Mouse (Mus musculus): ENCODE data around the gene Atp6v1g2. TPM values are rescaled to one million over a fixed set of nuclear protein-coding genes. Genes with fewer than 3 reads are reported as not detected.

Gene Atp6v1g2
- polyA plus RNA-seq, 1 experiment = 2.7 TPM

GRCm38 (mm10) chr17:35197126-35197525, 36.3 kb upstream of the Atp6v1g2 start:
- no peak for TF ChIP-seq GATA1 (IDR thresholded peaks at IDR 0.05; ENCODE audit: low read length)

DNA sequence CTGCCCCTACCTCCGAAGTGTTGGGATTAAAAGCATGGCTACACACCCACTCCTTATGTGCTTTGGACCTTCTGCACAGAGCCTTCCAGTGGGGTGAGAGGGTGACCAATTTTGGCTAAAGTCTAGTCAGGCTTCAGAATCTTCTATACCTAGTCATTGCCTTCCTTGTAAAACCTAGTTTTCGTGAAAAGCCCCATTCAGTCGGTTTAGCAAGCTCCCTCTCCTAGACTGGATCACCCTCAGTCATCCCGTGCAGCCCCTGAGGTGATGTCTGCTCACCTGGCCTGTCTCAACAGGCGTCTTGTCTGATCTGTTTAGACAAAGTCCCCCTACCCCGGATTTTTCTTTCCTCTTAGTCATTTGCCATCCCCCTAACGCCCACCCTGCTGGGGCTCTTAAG, 35.4 kb upstream of the Atp6v1g2 start:
- no peak for TF ChIP-seq GATA1 (IDR thresholded peaks at IDR 0.05; ENCODE audit: low read length)

GRCm38 (mm10) chr17:35198946-35199345, 34.5 kb upstream of the Atp6v1g2 start:
- TF ChIP-seq GATA1 (IDR thresholded peaks at IDR 0.05; ENCODE audit: low read length) = no peak

- no peak for TF ChIP-seq GATA1 (IDR thresholded peaks at IDR 0.05; ENCODE audit: low read length)
Measured at GRCm38 (mm10) chr17:35200398-35200797, 33.1 kb upstream of the Atp6v1g2 start.

GRCm38 (mm10) chr17:35201128-35201527, 32.3 kb upstream of the Atp6v1g2 start:
- TF ChIP-seq GATA1 (IDR thresholded peaks at IDR 0.05; ENCODE audit: low read length) = no peak

DNA sequence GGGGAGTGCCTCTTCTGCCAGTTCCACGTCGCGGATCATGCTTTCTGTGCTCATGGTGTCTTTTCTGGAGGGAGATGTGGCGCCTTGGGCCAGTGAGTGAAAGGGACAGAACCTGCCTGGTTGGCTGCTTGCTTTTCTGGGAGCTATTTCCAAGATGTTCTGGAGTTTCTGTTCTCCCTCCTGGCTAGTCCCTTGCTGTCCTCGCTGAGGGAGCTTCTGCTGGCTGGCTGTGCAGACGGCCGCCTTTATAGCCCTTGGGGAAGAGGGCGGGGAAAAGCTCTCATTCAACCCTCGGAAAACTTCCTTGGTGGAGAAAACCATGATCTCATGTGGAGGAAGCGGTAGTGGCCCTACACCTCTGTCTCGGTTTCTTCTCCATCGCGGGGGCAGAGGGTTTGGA, 31.7 kb upstream of the Atp6v1g2 start, which contains the start of gene Tnf:
Gene Tnf (minus strand): TSS at position 221 of the 400 bp plus-strand sequence.
- TF ChIP-seq GATA1 (IDR thresholded peaks at IDR 0.05; ENCODE audit: low read length) = no peak

DNA sequence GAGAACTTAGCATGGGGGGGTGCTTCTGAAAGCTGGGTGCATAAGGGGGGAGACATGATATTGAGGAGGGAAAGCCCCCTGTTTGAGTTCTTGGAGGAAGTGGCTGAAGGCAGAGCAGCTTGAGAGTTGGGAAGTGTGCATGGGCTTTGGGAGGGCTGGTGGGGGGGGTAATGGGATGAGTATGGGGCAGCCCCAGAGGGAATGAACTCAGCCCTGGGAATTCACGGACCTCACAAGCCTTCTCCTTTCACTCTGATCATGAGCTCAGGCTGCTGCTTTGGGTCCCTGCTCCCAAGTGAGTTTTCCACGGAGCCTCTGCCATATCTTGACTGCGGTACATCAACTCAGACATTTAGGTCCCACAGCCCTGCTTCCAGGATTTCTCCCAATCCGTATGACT, 31.0 kb upstream of the Atp6v1g2 start:
- TF ChIP-seq GATA1 (IDR thresholded peaks at IDR 0.05; ENCODE audit: low read length) = no peak

GRCm38 (mm10) chr17:35204494-35205379, 28.7 kb upstream of the Atp6v1g2 start, which contains the start of gene Lta:
Gene Lta (minus strand): TSS chr17:35205351.
- no peak for TF ChIP-seq GATA1 (IDR thresholded peaks at IDR 0.05; ENCODE audit: low read length)

DNA sequence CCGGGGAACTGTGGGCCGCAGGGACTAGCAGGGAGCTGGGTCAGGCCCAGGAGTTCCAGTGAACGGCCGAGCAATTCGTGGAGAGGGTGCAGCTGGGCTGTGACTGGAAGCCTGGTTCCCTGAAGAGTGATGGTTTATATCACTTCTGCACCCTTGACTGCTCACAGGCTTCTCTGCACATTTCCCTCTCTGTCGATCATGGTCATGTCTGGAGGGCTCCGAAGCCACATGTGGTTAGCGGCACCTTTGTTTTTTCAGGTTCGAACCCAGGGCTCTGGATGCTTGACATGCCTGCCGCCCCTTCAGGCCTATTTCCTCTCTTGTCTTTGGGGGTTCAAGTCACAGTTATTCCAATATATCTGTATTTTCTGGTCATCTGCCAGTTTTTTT, 28.1 kb upstream of the Atp6v1g2 start:
- no peak for TF ChIP-seq GATA1 (IDR thresholded peaks at IDR 0.05; ENCODE audit: low read length)

DNA sequence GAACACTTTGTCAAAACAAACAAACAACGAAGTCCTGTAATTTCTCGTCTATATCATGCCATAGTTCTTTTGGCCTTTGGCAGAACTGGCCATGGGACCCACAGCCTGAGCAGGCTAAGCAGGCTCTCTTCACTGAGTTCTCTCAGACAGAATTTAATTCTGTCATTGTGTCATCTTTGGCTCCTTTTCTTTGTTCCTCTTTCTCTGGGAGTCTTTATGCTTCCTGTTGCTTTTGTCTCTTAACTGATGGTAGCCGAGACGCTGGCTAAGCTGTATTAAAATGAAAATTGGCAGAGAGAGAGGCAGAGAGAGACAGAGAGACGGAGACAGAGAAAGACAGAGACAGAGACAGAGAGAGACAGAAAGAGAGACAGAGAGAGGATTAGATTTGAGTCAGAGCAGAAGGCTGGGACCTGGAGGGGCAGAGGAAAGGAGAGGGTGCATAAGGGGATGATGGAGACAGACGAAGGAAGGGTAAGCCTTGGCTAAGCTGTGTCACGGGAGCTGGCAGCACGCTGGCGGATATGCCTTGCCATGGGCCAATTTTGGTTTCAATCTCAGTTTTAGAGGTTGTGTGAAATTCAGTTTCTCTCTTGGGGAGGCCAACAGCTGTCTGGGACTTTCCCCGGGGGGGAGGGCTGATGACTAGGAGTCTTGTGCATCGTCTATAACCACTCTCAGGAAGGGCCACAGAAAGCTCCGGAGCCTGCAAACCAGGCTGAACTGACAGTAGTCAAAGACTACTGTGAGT, 23.5 kb upstream of the Atp6v1g2 start:
- no peak for TF ChIP-seq GATA1 (IDR thresholded peaks at IDR 0.05; ENCODE audit: low read length)

GRCm38 (mm10) chr17:35210593-35210992, 22.9 kb upstream of the Atp6v1g2 start:
- TF ChIP-seq GATA1 (IDR thresholded peaks at IDR 0.05; ENCODE audit: low read length) = no peak

DNA sequence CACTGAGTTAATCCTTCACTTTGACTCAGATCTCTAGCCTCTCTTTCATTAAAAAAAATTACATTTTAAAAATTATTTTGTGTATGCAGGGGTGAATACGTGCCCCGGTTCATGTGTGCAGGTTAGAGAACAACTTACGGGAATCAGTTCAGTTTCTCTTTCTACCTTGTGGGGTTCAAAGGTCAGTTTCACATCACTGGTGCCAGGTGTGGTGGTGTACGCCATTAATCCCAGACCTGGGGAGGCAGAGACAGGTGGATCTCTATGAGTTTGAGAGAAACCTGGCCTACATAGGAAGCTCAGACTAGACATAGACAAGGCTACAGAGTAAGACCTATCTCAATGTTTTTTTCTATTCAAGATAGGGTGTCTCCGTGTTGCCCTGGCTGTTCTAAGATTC, 20.4 kb upstream of the Atp6v1g2 start:
- no peak for TF ChIP-seq GATA1 (IDR thresholded peaks at IDR 0.05; ENCODE audit: low read length)

DNA sequence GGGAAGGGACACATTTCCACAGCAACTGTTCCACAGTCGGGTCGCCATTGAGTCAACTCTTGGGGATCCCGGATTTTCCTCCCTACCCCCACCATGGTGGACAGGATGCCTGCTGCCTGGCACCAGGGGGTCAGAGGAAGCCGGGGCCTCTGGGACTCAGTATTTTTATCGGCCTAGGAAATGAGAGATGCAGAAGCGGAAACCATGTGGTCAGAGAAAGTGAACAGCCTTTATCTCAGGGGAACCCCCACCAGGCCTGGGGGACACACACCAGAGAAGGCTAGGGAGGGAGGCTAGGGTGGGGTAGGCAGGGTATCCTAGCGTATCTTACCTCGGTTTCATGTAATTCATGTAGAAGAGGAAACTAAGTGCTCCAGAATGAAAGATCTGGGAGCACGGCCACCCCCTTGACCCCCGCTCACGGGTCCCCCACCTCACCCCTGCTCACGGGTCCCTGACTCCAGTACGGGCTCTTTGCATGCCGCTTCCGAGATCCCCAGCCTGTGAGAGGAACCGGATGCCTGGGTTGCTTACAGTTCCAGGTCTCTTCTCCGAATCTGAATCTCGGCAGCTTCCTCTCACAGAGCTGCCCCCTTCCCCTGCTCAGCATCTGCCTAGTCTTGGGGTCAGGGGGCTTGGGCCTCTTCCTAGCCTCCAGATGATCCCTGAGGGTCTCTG, 14.8 kb upstream of the Atp6v1g2 start:
- TF ChIP-seq GATA1 (IDR thresholded peaks at IDR 0.05; ENCODE audit: low read length) = no peak

- TF ChIP-seq GATA1 (IDR thresholded peaks at IDR 0.05; ENCODE audit: low read length) = no peak
Measured at GRCm38 (mm10) chr17:35219601-35220041, 13.8 kb upstream of the Atp6v1g2 start.

DNA sequence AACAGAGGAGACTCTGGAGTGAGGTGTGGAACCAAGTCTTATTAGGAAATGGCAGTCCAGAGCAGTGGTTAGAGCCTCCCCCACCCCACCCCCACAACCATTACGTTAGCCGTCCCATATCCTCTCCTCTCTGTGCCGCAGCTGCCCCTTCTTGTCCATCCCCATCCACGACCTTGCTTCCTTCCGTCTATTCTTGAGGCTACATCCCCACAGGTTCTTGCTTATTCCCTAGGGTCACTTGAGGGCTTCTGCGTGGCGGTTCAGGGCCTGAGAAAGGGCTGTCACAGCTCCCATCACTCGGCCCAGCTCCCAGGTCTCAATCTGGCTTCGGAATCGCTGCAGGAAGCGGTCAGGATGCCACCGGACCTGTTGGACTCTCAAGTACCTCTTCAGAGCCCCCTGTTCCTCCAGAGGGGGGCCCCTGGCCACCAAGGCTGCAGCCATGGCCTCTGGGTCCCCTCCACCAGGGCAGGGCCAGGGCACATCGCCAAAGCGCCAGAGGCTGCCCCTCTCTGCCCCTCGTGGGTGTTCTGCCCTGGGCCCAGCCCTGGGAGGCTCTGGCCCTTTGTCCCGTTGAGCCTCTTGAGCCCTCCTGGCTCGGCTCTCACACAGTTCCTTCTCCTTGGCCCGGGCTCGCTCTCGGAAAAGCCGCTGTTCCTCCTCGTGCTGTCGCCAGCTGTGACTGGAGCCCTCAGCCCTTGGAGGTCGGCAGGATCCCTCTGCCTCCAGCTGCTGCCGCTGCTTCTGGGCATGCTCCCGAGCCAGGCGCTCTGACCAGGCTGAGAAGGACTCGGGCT, 13.1 kb upstream of the Atp6v1g2 start, which contains the start of gene Gm16181:
Gene Gm16181 (plus strand): TSS at position 679 of the 797 bp plus-strand sequence.
- TF ChIP-seq GATA1 (IDR thresholded peaks at IDR 0.05; ENCODE audit: low read length) = no peak
